Mouse (Mus musculus): ENCODE results near the gene Txn2. TPM values are rescaled to one million over a fixed set of nuclear protein-coding genes. Genes with fewer than 3 reads are reported as not detected.
A peak's percentile ranks its signal among the peaks of the same experiment; 100 is the strongest.

Gene Txn2
- polyA plus RNA-seq, 1 experiment from 2014 or later, result 304 TPM

DNA sequence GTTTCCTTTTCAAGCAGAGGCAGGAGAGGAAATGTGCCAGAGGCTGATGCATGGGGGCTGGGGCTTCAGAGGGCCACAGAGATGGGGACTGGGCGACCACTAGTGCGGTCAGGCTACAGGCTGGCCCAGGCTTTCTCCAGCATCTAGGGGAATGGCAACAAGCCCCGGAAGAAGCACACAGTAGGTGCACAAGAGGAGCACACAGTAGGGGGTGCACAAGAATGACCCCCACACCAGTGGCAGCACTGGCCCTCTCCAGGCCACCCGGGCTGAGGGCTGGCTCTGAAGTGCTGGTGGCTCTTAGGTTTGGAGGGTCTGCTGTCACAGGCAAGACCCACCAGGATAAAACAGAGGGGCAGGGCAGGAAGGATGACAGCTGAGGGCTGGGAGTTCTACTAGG, 13.5 kb downstream of the Txn2 start:
- no peak for ATAC-seq (ENCODE audit: insufficient number of reproducible peaks, insufficient read depth, low FRiP score, low read depth)
- H3K36me3 ChIP-seq (ENCODE audit: control insufficient read depth, insufficient read depth, low read length), result peaks cover 66% of the 10 kb centered on the region
- whole genome bisulfite sequencing, result 94% methylated on average over 4 of the region's 4 CpGs

DNA sequence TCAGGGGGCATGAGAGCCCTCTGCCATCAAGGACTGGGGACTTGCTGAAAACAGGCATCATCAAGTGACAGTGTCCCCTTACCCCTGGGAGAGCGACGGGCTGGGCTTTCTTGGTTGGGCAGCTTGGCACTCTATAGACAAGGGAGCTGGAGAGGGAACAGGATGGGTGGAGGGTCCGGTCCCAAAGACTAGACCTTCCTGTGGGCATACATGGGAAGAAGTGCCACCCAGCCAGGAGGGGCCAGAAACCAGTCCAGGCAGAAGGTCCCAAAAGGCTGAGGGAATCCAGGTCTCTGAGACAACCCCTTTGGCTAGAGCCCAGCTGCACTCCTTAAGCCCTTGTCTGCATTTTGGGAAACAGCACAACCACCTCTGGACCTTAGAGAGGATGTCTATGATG, 14.3 kb downstream of the Txn2 start:
- Histone ChIP-seq H3K4me3 (ENCODE audit: control insufficient read depth in 1 of 2, insufficient read depth in 1 of 2, low read depth in 1 of 2, low read length in 2 of 2) (no peak overlapping the region), H3K9ac (ENCODE audit: low read length) (no peak overlapping the region), H3K27me3 (ENCODE audit: control insufficient read depth, insufficient read depth, low read length) (no peaks in the 10 kb centered on the region), H3K4me2 (ENCODE audit: low read length) (no peak overlapping the region), H3K9me3 (ENCODE audit: control insufficient read depth, low read length) (no peaks in the 10 kb centered on the region), H3K36me3 (ENCODE audit: control insufficient read depth, insufficient read depth, low read length) (peaks cover 58% of the 10 kb centered on the region), H3K27ac (replicated peaks in 1 of 2; ENCODE audit: control insufficient read depth in 1 of 2, insufficient read depth in 1 of 2, low read depth in 2 of 2, low read length in 2 of 2) (no peak overlapping the region), H3K4me1 (ENCODE audit: control insufficient read depth in 2 of 2, insufficient read depth in 2 of 2, low read length in 2 of 2) (peaks cover 19 to 20% of the 10 kb centered on the region in 2 experiments)
- 96% methylated on average over 3 of the region's 3 CpGs for WGBS
- ATAC-seq (ENCODE audit: insufficient number of reproducible peaks, insufficient read depth, low FRiP score, low read depth), result no peak

More for the DNA sequence above, 13.5 kb downstream of the Txn2 start:
- Histone ChIP-seq H3K4me1 (ENCODE audit: control insufficient read depth in 2 of 2, insufficient read depth in 2 of 2, low read length in 2 of 2) (peaks cover 19 to 20% of the 10 kb centered on the region in 2 experiments), H3K4me3 (ENCODE audit: control insufficient read depth in 1 of 2, insufficient read depth in 1 of 2, low read depth in 1 of 2, low read length in 2 of 2) (no peak overlapping the region), H3K4me2 (ENCODE audit: low read length) (no peak overlapping the region), H3K9me3 (ENCODE audit: control insufficient read depth, low read length) (no peaks in the 10 kb centered on the region), H3K9ac (ENCODE audit: low read length) (no peak overlapping the region), H3K27me3 (ENCODE audit: control insufficient read depth, insufficient read depth, low read length) (no peaks in the 10 kb centered on the region), H3K27ac (replicated peaks in 1 of 2; ENCODE audit: control insufficient read depth in 1 of 2, insufficient read depth in 1 of 2, low read depth in 2 of 2, low read length in 2 of 2) (no peak overlapping the region)

DNA sequence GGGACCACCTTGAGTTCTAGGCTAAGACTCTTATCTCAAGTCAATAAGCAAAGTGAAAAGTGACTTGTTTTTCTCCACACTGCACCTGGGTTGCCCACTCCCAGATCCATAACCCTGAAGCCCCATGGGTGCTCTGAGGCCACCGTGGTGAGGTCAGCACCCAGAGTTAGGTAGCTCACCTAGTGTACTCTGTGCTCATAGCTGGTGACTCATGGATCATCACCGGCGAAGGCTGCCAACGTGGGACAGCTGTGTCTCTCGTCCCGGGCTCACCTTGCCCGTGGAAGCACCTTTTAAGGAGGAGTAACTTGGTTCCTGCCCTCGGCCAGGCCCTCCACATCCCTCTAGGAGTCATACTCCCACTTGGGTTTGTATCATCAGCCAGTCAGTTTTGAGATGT, 15.8 kb downstream of the Txn2 start:
- 75% methylated on average over 8 of the region's 8 CpGs for WGBS
- no peak overlapping the region for H3K4me2 ChIP-seq (ENCODE audit: low read length)
- H3K27me3 ChIP-seq (ENCODE audit: control insufficient read depth, insufficient read depth, low read length), result no peaks in the 10 kb centered on the region
- no peak overlapping the region for H3K27ac ChIP-seq (replicated peaks in 1 of 2; ENCODE audit: control insufficient read depth in 1 of 2, insufficient read depth in 1 of 2, low read depth in 2 of 2, low read length in 2 of 2)
- peaks cover 19 to 20% of the 10 kb centered on the region in 2 experiments for H3K4me1 ChIP-seq (ENCODE audit: control insufficient read depth in 2 of 2, insufficient read depth in 2 of 2, low read length in 2 of 2)
- peaks cover 44% of the 10 kb centered on the region for H3K36me3 ChIP-seq (ENCODE audit: control insufficient read depth, insufficient read depth, low read length)
- H3K9me3 ChIP-seq (ENCODE audit: control insufficient read depth, low read length), result no peaks in the 10 kb centered on the region
- no peak overlapping the region for H3K9ac ChIP-seq (ENCODE audit: low read length)
- H3K4me3 ChIP-seq (ENCODE audit: control insufficient read depth in 1 of 2, insufficient read depth in 1 of 2, low read depth in 1 of 2, low read length in 2 of 2), result no peak overlapping the region
- no peak for ATAC-seq (ENCODE audit: insufficient number of reproducible peaks, insufficient read depth, low FRiP score, low read depth)

DNA sequence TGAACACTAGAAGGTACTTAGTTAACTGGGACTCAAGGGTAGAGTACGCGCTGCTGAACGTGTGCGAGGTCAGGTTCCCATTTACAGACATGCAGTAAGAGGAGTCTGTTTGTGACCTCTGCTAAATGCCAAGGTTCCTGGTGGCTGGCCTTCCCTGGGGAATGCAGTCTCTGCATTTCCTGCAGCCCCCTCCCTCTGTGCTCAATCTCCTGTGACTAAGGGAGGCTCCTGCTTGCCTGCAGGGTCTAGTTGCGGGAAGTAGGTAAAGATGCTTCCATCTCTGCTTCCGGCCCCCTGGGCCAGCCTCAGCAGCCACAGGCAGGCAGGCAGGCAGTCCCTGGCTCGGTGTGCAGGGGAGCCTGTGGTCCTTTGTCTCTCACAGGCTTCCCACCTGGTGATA, 16.2 kb downstream of the Txn2 start:
- H3K4me3 ChIP-seq (ENCODE audit: control insufficient read depth in 1 of 2, insufficient read depth in 1 of 2, low read depth in 1 of 2, low read length in 2 of 2), result no peak overlapping the region
- H3K4me2 ChIP-seq (ENCODE audit: low read length), result no peak overlapping the region
- WGBS, result 43% methylated on average over 7 of the region's 7 CpGs
- 0 out of 4 replicates have a peak overlapping the region, but pooled peaks of 1 of the 2 experiments have one; percentile 3 for H3K27ac ChIP-seq (replicated peaks in 1 of 2; ENCODE audit: control insufficient read depth in 1 of 2, insufficient read depth in 1 of 2, low read depth in 2 of 2, low read length in 2 of 2)
- no peak for ATAC-seq (ENCODE audit: insufficient number of reproducible peaks, insufficient read depth, low FRiP score, low read depth)
- H3K4me1 ChIP-seq (ENCODE audit: control insufficient read depth in 2 of 2, insufficient read depth in 2 of 2, low read length in 2 of 2), result peaks cover 19 to 20% of the 10 kb centered on the region in 2 experiments
- H3K9ac ChIP-seq (ENCODE audit: low read length), result no peak overlapping the region
- H3K36me3 ChIP-seq (ENCODE audit: control insufficient read depth, insufficient read depth, low read length), result peaks cover 39% of the 10 kb centered on the region
- H3K27me3 ChIP-seq (ENCODE audit: control insufficient read depth, insufficient read depth, low read length), result no peaks in the 10 kb centered on the region
- no peaks in the 10 kb centered on the region for H3K9me3 ChIP-seq (ENCODE audit: control insufficient read depth, low read length)

DNA sequence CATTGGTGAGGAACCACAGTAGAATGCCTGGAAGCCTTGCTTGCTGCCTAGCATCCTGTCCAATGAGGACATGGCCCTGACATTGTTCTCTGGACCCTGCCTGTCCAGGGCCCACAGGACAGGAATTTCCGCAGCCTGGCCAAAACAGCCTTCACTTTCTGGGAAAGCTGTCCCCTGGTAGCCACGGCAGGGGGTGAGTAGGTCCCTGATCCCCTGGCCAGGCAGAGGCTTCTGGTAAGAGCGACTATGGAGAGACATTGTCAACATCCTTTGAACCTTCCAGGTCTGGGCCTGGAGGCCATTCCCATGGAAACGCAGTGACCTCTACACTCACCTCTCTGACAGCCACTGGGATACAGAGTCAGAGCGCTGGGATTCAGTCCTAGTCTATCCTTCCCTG, 16.8 kb downstream of the Txn2 start:
- Histone ChIP-seq H3K9me3 (ENCODE audit: control insufficient read depth, low read length) (no peaks in the 10 kb centered on the region), H3K9ac (ENCODE audit: low read length) (no peak overlapping the region), H3K4me2 (ENCODE audit: low read length) (no peak overlapping the region), H3K4me1 (ENCODE audit: control insufficient read depth in 2 of 2, insufficient read depth in 2 of 2, low read length in 2 of 2) (peaks cover 19 to 20% of the 10 kb centered on the region in 2 experiments), H3K36me3 (ENCODE audit: control insufficient read depth, insufficient read depth, low read length) (peaks cover 37% of the 10 kb centered on the region), H3K27ac (replicated peaks in 1 of 2; ENCODE audit: control insufficient read depth in 1 of 2, insufficient read depth in 1 of 2, low read depth in 2 of 2, low read length in 2 of 2) (0 out of 4 replicates have a peak overlapping the region, but pooled peaks of 1 of the 2 experiments have one; percentile 3), H3K27me3 (ENCODE audit: control insufficient read depth, insufficient read depth, low read length) (no peaks in the 10 kb centered on the region), H3K4me3 (ENCODE audit: control insufficient read depth in 1 of 2, insufficient read depth in 1 of 2, low read depth in 1 of 2, low read length in 2 of 2) (no peak overlapping the region)
- WGBS, result 47% methylated on average over 5 of the region's 5 CpGs
- no peak for ATAC-seq (ENCODE audit: insufficient number of reproducible peaks, insufficient read depth, low FRiP score, low read depth)

DNA sequence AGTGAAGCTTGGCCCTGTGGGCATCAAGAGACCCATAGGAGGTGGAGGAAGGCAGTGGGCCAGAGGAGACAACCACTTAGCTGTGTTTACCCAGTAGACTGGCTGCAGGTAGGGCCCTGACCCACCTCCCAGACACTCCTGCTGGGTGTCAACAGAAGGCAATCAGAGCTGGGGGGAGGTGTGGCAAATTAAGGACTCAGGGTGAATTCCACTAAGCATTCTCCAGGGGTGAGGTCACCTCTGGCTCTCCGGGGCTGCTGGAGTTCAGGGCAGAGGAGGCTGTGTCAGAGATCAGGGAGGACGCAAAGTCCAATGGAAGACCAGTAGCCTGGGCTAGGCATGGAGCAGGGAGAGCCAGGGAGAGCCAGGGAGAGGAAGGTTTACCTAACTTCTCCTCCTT, 17.7 kb downstream of the Txn2 start:
- Histone ChIP-seq H3K9me3 (ENCODE audit: control insufficient read depth, low read length) (no peaks in the 10 kb centered on the region), H3K27ac (replicated peaks in 1 of 2; ENCODE audit: control insufficient read depth in 1 of 2, insufficient read depth in 1 of 2, low read depth in 2 of 2, low read length in 2 of 2) (peak overlapping the region; percentile 53 to 75), H3K4me2 (ENCODE audit: low read length) (peak overlapping the region; percentile 4; the same call in 1 of the 2 replicates), H3K4me1 (ENCODE audit: control insufficient read depth in 2 of 2, insufficient read depth in 2 of 2, low read length in 2 of 2) (peaks cover 27 to 28% of the 10 kb centered on the region in 2 experiments), H3K27me3 (ENCODE audit: control insufficient read depth, insufficient read depth, low read length) (no peaks in the 10 kb centered on the region), H3K4me3 (ENCODE audit: control insufficient read depth in 1 of 2, insufficient read depth in 1 of 2, low read depth in 1 of 2, low read length in 2 of 2) (no peak overlapping the region), H3K9ac (ENCODE audit: low read length) (no peak overlapping the region), H3K36me3 (ENCODE audit: control insufficient read depth, insufficient read depth, low read length) (peaks cover 28% of the 10 kb centered on the region)
- 10% methylated on average over 2 of the region's 2 CpGs for WGBS
- peak; percentile 60; the same call in 1 of the 2 replicates for ATAC-seq (ENCODE audit: insufficient number of reproducible peaks, insufficient read depth, low FRiP score, low read depth)

DNA sequence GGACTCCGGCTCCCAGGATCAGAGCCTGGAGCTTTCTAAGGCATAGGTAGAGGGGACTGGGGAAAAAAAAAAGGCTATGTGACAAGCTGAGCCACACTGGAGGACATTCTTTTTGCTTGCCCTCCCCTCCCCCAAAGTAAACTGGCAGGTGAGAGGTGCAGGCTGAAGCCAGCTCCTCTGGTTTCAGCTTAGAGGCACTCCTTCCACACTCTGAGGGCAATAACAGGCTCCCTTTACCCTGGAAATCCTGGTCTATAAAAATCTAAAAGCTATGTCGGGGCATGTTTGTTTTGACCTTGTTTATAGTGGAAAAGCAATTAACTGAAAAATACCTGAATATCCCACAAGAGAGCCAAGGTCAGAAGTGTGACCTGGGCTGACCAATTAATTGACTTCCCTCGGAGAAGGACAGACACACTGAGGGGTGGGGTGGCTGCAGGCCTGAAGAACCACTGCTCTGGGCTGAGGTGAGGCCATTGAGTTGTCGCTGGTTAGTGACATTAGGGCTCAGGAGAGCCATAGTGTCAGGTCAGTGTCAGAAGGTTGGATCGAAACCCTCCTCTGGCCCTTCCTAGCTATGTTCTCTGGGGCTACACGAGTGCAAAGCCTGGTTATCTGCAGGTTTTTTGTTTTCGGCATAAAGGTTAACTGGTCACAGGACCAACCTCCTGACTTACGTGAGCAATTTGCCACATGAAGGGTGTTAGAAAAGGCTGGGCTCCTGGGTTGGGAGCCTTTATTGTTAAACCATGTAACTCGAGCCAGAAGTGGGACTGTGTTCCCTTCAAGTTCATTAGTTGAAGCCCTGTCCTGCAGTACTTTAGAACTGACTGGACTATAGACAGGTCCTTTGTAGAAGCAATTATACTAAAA, 20.9 kb downstream of the Txn2 start:
- 69% methylated on average over 9 of the region's 9 CpGs for WGBS
- no peak overlapping the region for H3K4me2 ChIP-seq (ENCODE audit: low read length)
- no peaks in the 10 kb centered on the region for H3K36me3 ChIP-seq (ENCODE audit: control insufficient read depth, insufficient read depth, low read length)
- H3K4me1 ChIP-seq (ENCODE audit: control insufficient read depth in 2 of 2, insufficient read depth in 2 of 2, low read length in 2 of 2), result peaks cover 39 to 43% of the 10 kb centered on the region in 2 experiments
- H3K9ac ChIP-seq (ENCODE audit: low read length), result no peak overlapping the region
- H3K4me3 ChIP-seq (ENCODE audit: control insufficient read depth in 1 of 2, insufficient read depth in 1 of 2, low read depth in 1 of 2, low read length in 2 of 2), result no peak overlapping the region
- ATAC-seq (ENCODE audit: insufficient number of reproducible peaks, insufficient read depth, low FRiP score, low read depth), result no peak
- no peak overlapping the region for H3K27ac ChIP-seq (replicated peaks in 1 of 2; ENCODE audit: control insufficient read depth in 1 of 2, insufficient read depth in 1 of 2, low read depth in 2 of 2, low read length in 2 of 2)
- no peaks in the 10 kb centered on the region for H3K9me3 ChIP-seq (ENCODE audit: control insufficient read depth, low read length)
- H3K27me3 ChIP-seq (ENCODE audit: control insufficient read depth, insufficient read depth, low read length), result no peaks in the 10 kb centered on the region
